Mouse (Mus musculus) c-Kit-positive CD71-positive TER-119-negative erythroid progenitor cells, embryonic 14.5 days (primary cell): ENCODE data around the gene Eef1akmt3.
A peak's percentile ranks its signal among the peaks of the same experiment; 100 is the strongest.
"Not testable (repeated sequence)": the region's sequence is repeated elsewhere in the genome, so short reads cannot be mapped to it uniquely, and the experiment has no call there.

Experiments used
- DNase-seq: peaks from one replicate; pipeline ENCODE4 v3.0.0-alpha.2; 2013; ENCODE audit warnings: low read depth

The Eef1akmt3 gene

DNA sequence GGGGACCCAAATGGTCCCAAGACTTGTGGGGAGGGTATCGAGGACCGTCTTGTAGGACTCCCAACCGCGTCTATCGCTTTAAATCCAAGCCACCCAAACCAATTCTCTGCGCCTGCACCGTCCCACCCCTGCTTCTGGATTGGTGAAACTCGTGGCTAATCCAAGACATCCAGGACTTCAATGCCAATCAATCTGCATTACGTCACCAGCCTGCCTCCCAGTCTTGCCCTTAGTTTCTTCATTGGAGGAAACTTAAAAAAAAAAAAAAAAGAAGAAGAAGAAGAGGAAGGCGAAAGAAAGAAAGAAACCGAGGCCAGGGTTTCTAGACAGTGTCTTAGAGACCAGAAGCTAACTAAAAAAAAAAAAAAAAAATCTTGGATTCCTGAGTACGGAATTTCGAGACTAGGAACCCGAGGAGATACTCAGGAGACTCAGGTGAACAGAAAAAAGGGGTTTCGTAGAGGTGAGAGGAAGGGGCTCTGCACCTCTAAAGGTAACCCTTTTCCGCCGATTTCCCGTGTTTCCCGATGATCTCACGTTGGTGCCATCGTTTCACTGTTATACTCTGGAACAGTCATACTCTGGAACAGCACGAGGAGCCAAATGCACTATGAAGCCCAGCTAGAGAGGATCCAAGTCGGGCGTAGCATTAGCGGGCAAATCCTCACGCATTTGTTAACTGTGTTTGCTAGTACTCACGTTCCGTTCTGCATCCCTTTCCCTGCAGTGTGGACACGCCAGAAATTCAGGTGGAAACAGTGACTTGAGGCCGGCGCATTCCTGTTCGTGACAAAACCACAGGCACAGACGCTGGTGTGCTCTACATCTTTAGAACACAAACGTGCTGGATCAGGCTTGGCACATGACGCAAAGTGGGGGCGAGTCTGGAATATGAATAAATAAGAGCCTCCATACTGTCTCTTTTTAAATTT lies 29.1 kb upstream of the Eef1akmt3 start, which contains the start of gene Tspan31:
Tspan31 (minus strand) TSS at position 75 of the 932 bp plus-strand sequence.
- peak; percentile 95 for DNase-seq

DNA sequence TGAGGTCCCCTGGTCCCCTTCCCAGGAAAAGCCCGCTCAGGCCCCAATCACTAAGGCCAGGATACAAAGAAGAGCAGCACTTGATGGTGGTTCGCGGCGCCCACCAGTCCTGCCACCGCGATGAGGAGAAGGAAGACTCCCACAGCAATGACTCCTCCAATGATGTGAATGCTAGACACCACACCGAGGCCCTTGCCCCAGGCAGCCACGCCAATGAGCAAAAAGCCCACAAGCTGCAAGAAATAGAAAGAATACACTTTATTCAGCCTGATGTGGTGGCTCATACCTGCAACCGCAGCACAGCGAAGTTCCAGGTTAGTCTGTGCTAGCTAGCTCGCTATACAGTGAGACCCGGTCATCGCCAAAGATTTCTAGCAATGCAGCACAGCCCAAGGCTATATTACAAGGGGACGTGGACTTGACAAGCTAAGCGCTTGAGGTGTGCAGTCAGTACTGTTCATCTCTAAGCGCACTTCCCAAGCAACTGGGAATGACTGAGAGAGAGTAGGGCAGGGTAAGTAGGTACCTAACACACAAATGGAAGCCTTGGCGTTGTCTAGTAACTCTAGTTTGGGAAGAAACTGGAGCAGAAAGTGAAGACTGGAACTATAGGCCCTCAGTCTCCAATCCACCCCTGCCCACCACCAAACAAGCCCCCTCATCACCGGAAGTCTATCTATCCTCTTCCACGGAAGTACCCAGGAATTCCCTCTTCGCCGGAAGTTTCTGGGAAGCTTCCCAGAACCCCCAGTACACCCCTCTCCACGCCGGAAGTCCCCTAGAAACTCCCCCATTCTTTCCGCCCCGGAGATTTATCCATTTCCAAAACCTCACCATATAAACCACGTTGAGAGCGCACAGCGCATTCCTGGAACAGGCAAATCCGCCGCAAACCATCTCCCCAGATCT lies 28.2 kb upstream of the Eef1akmt3 start:
- no peak for DNase-seq

DNA sequence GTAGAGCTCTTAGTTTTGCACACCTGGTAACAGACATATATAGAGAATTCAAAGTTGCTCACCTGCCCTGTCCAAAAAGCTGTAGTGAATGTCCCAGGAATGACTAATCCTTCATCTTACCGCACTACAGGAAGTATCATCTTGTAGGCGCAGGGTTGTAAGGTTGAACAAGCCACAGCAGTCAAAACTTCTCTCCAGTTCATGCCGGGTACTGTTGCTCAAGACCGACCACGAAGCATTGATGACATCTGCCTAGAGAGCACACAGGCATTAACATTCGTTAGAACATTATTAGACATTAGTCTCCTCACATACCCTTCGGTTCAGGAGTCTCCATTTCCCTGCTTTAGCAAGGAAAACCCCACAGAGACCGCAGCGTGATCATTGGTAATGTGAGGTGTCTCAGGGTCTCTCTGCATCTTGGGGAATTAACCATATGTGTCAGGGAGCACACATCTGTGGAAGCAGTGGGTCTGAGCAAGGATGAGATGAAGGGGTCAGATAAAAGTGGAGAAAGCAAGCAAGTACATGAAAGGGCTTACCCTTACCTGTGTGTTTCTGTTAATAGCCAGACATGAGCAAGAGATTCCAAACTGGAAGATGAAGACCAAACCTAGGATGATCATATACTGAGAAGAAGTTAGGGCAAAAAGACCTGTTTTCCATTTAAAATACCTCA lies 27.2 kb upstream of the Eef1akmt3 start:
- no peak for DNase-seq

DNA sequence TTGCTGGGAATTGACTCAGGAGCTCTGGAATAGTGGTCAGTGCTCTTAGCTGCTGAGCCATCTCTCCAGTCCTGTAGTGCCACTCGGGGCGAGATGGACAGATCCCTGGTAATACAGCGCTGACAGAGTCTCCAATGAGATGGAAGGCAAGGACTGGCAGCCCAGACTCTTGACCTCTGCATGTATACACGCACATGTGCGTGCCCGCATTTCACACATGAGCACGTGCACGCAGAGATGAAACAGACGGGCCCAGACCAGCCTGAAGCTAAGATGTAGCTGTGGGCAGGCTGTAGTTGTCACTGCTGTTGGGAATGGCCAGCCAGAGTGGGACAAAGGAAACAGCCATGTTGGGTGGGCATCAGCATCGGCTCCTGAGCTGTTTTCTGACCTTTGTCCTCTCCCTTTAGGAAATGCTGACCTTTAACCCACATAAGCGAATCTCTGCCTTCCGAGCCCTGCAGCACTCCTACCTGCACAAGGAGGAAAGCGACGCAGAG lies 25.3 kb upstream of the Eef1akmt3 start:
- no peak for DNase-seq

DNA sequence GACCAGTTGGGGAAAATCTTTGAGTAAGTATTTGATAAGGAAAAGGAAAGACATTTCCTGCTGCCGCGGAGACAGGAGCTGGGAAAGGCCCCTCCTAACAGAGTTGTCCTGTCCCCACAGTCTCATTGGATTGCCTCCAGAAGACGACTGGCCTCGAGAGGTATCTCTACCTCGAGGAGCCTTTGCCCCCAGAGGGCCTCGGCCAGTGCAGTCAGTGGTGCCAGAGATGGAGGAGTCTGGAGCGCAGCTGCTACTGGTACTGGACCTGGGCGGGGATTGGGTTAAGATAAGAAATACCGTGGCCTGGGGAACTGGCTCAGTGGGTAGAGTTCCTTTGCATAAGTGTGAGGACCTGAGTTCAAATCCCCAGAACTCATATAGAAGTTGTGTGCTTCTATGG lies 24.7 kb upstream of the Eef1akmt3 start:
- DNase-seq, result no peak

DNA sequence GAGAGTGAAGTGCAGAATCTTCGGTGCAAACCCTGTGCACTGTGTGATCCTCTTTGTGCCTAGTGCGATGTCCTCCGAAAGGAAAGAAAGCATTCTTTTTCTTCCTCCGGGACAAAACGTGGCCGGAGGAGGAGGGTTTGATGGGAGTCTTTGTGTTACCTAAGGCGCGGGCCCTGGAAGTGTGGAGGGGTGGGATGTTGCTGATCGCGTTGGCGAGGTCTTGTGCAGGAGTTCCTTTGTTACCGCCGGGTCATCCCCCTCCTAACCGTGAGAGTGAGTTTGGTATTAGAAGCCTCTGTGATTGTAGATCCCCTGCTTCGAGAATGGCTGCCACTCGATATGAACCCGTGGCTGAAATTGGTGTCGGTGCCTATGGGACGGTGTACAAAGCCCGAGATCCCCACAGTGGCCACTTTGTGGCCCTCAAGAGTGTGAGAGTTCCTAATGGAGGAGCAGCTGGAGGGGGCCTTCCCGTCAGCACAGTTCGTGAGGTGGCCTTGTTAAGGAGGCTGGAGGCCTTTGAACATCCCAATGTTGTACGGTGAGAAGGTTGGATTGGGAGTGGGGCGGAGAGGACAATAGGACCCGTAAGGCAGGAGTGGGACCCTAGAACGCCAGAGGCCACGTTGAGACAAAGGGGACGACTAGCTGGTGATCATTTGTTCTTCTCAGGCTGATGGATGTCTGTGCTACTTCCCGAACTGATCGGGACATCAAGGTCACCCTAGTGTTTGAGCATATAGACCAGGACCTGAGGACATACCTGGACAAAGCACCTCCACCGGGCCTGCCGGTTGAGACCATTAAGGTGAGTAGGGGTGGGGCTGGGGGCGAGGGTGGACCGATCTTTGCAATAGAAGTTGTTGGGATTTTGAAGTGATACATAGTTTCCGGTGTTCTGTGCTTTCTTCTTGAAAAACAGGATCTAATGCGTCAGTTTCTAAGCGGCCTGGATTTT lies 22.9 kb upstream of the Eef1akmt3 start:
- DNase-seq, result no peak

DNA sequence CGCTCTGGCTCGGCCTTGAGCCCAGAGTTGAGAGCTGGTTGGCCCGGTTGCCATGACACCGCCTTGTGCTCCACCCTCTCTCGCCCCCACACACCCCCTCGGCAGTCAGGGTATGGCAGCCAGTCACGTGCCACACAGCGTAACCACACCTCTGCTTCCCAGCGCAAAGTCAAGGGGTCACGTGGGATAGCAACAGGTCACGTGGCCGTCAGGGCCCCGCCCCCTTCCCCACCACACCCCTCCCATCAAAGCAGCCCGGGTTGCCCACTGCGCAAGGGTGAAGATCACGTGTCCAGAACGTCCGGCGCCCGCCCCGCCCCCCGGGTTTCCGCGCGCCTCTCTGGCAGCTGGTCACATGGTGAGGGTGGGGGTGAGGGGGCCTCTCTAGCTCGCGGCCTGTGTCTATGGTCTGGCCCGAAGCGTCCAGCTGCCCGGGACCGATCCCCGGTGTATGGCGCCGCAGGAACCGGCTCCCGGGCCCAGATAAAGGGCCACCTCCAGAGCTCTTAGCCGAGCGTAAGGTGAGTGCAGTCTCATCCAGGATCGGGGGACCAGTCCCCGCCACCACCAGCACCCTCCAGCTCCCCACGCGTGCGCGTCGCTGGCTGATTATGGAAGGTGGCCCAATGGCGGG lies 22.0 kb upstream of the Eef1akmt3 start, which contains the start of gene Cdk4:
Cdk4 (plus strand) TSS at position 296 of the 634 bp plus-strand sequence.
- peak; percentile 94 for DNase-seq

DNA sequence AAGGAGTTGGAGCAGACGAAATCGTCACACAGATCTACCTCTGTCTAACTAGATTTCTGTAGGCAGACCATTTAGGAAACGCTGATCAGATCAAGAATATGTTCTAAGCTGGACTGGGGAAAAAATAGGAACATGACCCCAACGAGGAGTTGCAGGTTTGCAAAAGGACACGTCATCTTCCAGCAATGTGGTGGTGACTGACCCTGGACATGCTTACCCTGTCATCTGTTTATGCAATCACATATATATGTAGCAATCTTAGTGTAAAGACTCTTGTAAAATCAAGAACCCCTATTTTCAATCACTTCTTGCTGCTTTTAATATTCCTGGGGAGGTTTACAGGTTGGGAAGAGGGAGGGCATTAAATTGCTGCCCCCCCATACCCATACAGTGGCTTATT lies 21.2 kb upstream of the Eef1akmt3 start:
- DNase-seq, result no peak

DNA sequence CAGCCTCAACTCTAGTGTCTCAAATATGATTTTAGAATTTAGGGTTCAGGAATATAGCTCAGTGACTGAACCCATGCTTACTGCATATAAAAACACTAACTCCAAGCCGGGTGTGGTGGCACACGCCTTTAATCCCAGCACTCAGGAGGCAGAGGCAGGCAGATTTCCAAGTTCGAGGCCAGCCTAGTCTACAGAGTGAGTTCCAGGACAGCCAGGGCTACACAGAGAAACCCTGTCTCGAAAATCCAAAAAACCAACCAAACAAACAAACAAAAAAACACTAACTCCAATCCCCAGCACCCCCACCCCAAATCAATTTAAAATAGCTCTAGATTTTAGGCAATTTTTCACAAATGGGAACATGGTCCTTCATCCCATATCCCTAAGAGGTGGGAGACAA lies 20.8 kb upstream of the Eef1akmt3 start:
- not testable (repeated sequence) for DNase-seq

DNA sequence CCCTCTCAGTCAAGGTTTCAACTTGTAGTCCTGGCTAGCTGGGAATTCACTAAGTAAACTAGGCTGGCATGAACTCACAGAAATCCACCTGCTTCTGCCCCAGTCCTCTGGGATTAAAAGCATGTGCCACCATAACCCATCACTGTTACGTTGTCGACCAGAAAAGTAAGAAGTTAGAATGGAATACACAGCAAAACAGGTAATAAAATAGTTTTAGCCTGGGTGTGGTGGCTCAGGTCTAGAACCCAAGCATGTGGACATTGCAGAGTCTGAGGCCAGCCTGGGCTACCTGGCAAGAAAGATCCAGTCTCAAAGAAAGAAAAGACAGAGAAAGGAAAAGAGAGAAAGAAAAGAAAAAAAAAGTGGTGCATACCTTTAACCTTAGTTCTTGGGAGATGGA lies 20.2 kb upstream of the Eef1akmt3 start:
- no peak for DNase-seq

DNA sequence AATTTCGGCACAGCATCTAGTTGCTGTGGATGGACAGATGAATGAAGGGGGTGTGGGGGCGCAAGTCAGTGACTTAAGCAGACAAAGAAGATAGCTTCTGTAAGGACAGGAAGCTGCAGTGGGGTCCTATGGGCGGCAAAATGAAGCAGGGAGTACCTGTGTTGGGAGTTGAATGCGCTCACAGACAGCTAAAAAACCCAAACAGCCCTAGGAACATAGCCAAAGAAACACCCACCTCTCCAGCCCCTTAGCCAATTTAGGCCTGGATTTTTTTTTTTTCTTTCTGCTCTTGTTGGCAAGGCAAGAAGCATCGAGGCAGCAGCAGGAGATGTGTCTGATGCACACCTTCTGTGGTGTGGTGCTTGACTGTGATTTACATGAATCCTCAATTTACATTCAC lies 19.8 kb upstream of the Eef1akmt3 start:
- no peak for DNase-seq

DNA sequence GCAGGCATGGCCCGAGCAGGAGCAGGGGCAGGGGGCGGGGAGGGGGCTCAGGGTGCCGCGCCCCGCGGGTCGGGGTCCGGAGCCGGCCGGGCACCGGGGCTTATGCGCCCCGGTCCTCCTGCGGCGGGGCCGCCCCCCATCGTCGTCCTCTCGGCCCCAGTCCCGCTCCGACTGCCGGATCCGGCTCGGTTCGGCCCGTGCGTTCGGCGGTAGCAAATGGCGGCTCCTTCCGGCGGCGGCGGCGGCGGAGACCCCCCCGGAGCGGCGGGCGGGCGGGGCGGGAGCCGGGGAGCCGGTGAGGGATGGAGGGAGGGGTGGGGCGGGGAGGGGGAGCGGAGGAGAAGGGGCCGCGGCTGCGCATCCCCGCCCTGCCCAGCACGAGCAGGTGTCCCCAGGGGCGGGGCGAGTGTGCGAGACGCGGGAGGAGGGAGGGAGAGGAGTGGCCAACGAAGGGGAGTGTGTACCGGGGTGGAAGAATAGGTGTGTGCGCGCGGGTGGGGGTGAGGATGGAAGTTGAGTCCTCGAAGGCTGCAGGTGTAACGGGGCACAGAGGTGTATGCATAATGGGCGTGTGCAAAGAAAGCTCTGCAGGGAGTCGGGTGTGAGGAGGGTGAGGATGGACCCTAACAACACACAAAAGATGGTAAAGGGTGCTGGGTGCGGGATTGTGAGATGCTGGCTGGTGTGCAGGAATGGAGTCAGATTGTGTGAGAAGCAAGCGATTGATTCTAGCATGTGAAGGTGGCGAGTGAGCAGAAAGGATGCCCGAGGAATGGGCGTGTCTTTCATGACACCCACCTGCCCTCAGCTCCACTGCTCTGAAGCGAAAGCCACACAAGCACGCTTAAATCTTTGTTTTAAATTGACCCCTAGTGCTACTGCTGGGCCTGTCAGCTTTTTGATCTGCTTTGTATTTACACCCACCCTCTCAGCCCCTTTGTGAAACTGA lies 18.9 kb upstream of the Eef1akmt3 start, which contains the start of gene March9:
March9 (minus strand) TSS at position 217 of the 949 bp plus-strand sequence.
- no peak for DNase-seq

DNA sequence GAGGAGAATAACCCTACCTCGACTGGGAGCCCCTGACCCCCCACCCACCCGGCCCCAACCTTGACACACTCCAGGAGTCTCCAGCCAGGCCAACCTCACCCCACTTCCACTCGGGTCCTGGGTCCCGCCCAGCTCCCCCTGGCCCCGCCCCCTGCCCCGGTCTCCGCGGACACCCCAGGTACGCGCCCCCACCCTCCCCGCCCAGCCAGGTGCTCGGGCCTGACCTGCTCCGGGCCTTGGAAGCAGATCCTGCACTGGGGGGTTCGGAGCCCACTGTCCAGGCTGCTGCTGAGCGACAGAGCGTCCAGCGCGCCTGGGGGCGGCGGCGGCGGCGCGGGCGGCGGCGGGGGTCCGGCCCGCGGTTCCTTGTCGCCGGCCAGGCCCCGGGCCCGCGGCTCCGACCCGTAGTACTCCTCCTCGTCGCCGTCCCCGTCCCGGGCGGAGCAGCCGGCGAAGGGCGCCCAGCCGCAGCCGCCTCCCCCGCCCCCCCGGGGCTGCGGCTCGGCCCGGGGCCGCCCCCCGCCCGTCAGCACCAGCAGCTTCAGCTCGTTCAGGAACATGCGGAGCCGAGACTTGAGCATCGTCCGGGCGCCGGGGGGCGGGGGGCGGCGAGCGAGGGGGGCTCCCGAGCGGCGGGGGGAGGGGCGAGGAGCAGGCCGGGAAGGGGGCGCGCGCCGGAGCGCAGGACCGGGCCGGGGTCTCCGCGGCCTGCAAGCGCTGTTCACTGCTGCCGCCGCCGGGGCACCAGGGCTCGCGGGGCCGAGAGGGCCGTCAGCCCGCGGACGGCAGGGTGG lies 18.1 kb upstream of the Eef1akmt3 start:
- no peak for DNase-seq

DNA sequence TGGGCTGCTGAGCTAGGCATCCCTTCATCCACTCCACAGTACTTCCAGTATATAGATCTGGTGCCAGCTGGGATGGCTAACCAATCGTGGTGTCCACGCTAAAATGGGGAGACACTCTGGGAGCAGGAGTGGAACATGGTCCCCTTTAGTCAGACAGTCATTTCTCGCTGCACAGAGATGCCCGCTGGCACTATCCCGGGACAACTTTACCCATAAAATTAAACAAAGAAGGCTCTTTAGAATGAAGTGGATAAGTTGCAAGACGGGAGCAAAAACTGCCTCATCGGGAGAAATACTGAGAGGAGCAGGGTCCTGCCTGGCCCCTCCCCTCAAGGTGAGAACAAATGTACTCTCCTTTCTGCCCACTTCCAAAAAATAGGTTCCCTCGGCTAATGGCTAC lies 17.4 kb upstream of the Eef1akmt3 start:
- DNase-seq, result no peak

DNA sequence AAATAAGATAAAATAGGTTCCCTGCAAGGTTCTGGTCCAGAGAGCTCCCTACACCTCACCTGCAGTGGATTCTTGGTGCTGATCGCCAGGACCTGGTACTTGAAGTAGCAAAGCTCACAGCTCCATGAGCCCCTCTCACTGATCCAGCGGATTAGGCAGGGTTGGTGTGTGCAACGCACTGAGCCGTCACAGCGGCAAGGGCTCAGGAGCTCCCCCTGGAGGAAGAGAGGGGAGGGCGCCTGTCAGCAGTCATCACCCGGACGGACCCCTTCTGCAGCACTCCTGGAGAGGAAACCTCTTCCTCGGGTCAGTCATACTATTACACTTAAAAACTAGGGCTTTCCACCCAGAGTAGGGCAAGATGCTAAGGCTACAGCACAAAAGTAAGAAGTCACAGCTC lies 16.8 kb upstream of the Eef1akmt3 start:
- DNase-seq, result no peak

DNA sequence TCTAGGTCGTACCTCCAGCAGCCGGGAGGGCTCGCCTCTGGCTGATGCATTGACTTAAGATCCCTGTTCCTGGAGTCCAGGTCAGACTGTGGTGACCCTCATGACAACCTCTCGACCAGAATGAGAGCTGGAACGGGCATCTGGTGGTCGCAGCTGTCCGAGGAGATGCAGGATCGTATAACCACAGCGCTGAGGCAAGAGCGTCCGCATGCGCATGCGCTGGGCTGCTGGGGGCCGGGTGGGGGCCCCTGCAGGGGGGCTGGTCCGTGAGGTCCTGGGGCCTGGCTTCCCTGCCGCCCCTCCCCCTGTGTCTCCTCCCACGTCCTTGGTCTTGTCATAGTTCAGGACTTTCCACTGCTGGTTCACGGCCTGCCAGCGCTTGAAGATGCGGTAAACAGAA lies 15.2 kb upstream of the Eef1akmt3 start:
- DNase-seq, result no peak

DNA sequence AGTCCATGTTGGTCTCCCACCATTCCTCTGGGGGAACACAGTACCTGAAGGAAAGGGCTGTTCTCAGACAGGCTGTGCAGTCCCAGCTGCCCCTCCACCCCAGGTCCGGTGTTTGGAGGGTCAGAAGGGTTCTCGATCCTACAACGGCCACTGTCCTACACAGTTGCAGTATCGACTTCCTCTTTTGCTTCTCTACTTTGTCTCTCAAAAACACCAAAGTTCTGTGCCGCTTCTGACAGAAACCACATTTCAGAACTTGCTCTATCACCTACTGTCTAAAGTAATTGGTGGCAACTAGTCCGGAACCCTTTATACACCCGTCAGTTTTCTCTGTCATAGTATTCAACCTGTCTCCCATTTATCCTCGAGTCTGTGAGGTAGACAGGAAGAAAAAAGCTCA lies 14.1 kb upstream of the Eef1akmt3 start:
- DNase-seq, result no peak

DNA sequence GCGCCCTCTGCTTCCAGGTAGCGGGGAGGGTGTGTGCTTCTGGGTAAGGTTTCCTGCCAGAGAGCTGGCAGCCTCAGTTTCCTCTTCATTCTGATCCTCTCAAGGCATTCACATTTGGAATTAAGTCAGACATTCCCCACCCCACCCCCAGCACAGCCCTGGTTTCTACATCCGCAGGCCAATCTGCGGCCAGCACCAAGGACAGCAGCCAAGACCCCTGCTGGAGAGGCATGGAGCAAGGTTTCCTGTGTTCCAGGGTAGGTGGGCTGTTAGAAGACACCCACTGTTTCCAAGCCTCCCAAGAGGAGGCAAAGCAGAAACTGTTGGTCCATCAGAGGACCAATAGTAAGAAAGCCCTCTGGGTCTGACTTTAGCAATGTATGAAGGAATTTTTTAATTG lies 13.3 kb upstream of the Eef1akmt3 start:
- no peak for DNase-seq
